Mouse (Mus musculus) liver, adult 2 months (tissue): ENCODE measurements at regions not wholly inside any gene's neighbourhood (a gene's known extent, or its start where the extent isn't known, plus 50 kb on each side); places are given as distances from the start of the nearest gene placed in this dataset.

Source experiments
- DNase-seq: peaks from one replicate; pipeline ENCODE4 v3.0.0-alpha.2; 2011; ENCODE audit warnings: low read depth, low spot score; ENCODE audit errors: extremely low read depth
- H3K27ac ChIP-seq: fragments of 200-500 bp; replicated peaks from 2 replicates; pipeline ENCODE4 v1.5.1; 2012; ENCODE audit warnings: low read depth, mild to moderate bottlenecking, control low read depth, inconsistent platforms, low read length; ENCODE audit not compliant: insufficient read depth
- H3K27me3 ChIP-seq: fragments of 200-500 bp; 2 replicates; pipeline ENCODE4 v1.6.1; 2012; ENCODE audit warnings: mild to moderate bottlenecking, moderate library complexity, low read length, inconsistent platforms; ENCODE audit not compliant: control insufficient read depth, insufficient read depth
- H3K36me3 ChIP-seq: fragments of 200-500 bp; 2 replicates; pipeline ENCODE4 v1.6.1; 2012; ENCODE audit warnings: low read length, inconsistent platforms; ENCODE audit not compliant: control insufficient read depth, insufficient read depth
- H3K4me1 ChIP-seq: fragments of 200-500 bp; 2 replicates; pipeline ENCODE4 v1.6.1; 2011; ENCODE audit warnings: low read length; ENCODE audit not compliant: control insufficient read depth, insufficient read depth
- H3K4me3 ChIP-seq: fragments of 200-500 bp; 2 replicates; pipeline ENCODE4 v1.5.1; 2011; ENCODE audit warnings: low read depth, mild to moderate bottlenecking, control low read depth, low read length, moderate library complexity; ENCODE audit not compliant: insufficient read depth
- H3K79me2 ChIP-seq: fragments of 200-500 bp; 2 replicates; pipeline ENCODE4 v1.6.1; 2012; ENCODE audit warnings: inconsistent platforms, mild to moderate bottlenecking, low read length, moderate library complexity; ENCODE audit not compliant: control insufficient read depth, insufficient read depth
- H3K9ac ChIP-seq: fragments of 200-500 bp; 2 replicates; pipeline ENCODE4 v1.6.1; 2012; ENCODE audit warnings: low read depth, mild to moderate bottlenecking, control low read depth, inconsistent platforms, low read length
- CTCF ChIP-seq: fragments of 200-500 bp; IDR thresholded peaks from 2 replicates; pipeline ENCODE4 v1.5.1; 2011; ENCODE audit warnings: low read depth, low read length, control low read depth
- POLR2A ChIP-seq: fragments of 200-500 bp; IDR thresholded peaks from 2 replicates; pipeline ENCODE4 v1.6.1; 2011; ENCODE audit warnings: low read length, control low read depth; ENCODE audit not compliant: insufficient read depth; ENCODE audit errors: extremely low read depth
- WGBS: fragments of 180-500 bp; shearing (Covaris S2); methylation state at CpG from one replicate; pipeline ENCODE4 v1.1.7; 2018; 5-methylcytosine and 5-hydroxymethylcytosine counted together

DNA sequence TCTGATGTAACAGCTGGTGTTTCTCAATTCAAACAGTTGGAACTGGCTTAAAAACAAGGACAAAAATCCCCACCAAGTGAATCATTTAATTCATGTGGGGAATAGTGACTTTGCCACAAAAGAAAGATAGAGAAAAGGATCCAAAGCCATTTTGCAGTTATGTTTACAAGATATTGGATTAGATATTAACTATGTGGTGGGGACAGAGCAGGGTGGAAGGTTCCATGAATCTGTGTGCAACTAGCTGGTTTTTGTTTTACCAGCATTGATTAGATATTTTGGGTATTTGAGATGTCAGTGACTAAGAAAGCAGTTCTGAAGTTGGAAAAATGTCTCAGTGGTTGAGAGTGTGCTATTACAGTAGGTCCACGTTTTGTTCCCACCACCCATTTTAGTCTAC, 58.9 kb upstream of the Anxa10 start:
- H3K4me3 ChIP-seq: no peak overlapping the region
- no peak overlapping the region; the same call in 1 of the 2 replicates for H3K27ac ChIP-seq
- no peaks in the 10 kb centered on the region for H3K79me2 ChIP-seq
- peak; percentile 77 for DNase-seq
- no peaks in the 10 kb centered on the region for H3K36me3 ChIP-seq
- peaks cover 1% of the 10 kb centered on the region; the same call in 1 of the 2 replicates for H3K4me1 ChIP-seq
- H3K27me3 ChIP-seq: no peaks in the 10 kb centered on the region
- no peak for TF ChIP-seq CTCF
- no peak for TF ChIP-seq POLR2A
- H3K9ac ChIP-seq: no peak overlapping the region
- WGBS: 24% methylated on average over 1 of the region's 1 CpGs
